Mouse (Mus musculus) retina, embryonic 14.5 days (tissue): ENCODE results near the gene Ell.

ENCODE experiments used
- DNase-seq: peaks from one replicate; pipeline ENCODE4 v3.0.0-alpha.2; 2015; ENCODE audit warnings: low spot score

The Ell gene

DNA sequence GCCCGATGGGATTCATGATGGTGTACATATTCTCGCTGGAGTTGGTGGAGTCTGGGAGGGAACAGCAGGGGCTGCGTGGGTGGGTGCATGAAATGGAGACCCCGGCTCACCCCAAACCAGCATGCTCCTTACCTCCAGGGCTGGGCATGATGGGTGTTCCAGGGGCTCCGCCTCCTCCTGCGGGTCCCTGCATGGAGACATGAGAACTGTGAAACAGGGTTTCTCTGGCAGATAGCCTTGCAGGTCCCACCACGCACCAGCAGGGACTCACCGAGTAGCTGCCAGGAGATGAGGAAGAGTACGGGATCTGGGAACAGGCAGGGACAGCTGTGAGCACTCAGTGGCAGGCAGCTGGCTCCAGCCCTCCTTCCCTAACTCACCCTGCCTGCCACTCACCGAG, 59.5 kb downstream of the Ell start:
- peak; percentile 66 for DNase-seq

DNA sequence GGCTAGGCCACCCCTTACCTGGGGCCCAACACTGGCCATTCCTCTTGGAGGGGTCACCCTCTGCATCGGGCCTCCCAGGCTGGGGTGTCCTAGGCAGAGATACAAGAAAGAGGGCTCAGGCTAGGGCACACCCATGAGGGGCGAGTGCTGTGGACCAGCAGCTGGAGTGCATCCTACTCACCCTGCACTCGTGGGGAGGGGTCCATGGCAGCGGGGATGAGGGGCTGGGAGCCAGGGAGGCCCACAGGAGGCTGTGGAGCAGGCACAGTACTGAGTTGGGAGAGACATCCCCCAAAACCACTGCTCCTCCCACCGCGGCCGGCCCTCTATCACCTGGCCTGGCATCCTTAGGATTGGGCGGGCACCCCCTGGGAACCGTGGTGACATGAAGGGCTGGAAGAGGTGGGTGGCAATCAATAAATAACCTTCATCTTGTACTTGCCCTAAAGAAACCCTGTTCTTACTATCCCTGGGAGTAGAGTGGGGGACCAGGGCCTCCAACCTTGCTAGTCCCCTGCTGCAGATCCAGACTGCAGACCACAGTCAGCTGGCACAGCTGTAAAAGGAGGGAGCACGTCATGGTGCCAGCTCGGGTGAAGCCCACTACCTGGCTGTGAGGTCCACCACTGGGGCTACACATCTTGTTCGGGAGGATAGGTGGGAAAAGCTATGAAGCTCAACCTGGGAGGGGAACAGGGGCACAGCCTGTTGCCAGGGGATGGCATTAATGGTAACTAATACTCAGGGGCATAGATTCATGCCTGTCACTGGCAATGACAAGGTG, 60.4 kb downstream of the Ell start:
- no peak for DNase-seq

DNA sequence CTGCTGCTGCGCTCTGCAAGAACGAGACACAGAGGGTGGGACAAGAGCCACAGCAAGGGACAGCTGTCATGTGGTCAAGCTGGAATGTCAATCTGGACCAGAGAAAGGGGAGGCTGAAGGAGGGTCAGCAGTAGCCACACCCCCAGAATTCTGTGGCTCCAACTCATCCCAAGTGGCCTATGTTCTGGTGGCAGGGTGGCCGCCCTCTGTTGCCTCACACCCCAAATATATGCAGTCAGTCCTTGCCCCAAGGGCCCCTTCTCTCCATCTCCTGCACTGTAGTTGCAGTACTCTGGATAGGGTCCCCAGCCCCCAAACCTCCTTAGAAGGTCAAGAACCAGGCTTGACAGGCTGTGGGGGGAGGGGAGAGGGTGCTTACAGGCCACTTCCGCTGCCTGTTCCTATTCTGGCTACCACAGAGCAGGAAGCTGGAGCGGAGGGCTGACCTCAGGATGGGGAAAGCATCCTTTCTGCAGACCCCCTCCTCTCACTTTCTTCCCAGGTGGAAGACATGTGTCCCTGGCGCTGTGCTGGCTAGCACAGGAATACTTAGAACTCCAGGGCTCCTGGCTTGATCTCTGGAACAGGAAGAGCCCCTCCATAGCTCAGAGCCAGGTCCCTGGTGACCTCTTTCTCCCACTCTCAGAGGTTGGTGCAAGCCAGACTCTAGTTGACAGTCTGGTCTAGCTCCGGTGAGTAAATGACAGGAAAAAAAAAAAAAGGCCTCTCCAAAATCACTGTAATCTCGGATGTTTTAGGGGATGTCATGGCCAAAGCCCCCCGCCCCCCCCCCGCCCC, 61.4 kb downstream of the Ell start:
- DNase-seq: peak; percentile 63

DNA sequence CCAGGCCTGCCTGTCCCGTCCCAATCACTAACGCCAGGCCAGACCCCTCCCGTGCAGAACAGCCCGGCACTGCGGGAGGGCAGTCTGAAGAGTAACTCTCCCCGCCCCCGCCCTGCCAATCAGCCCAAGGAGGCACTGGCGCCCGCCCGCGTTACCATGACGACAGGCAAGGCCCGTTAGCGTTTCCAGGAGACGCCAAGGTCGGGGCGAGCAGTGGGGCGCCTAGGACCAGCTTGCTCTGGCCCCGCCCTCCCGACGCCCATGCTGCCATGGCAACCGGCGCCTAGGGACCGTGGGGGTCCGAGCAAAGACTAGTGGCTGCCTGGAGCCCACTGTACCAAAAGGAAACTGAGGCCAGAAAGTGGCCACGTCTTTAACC, 62.0 kb downstream of the Ell start:
- peak; percentile 97 for DNase-seq

DNA sequence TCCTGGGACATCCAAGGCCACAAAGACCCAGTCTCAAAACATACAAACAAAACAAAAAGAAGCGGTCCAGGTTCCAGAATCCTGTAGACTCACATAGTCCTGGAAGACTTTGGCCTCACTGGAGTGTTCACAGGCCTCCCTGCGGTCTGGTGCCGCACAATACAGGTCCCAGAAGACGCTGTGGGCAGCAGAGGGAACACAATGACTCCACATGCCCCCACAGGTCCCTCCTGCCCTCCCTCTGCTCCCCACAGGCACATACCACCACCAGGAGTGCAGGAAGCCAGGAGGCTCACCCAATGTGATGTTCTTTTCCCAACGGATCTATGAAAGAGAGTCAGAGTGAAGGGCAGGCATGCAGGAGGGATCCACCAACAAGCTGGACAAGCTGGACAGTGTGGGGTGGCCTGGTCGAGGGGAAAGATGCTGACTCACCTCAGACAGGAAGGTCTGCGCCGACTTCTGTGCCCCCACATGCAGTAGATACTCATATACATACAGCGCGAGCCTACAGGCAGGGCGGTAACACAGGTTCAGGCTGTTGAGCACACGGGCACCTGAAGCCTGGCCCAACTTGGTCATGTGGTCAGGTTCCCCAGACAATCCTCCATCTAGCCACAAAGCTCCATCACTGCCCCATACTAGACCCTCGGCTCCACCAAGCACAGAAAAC, 63.0 kb downstream of the Ell start:
- DNase-seq: no peak

DNA sequence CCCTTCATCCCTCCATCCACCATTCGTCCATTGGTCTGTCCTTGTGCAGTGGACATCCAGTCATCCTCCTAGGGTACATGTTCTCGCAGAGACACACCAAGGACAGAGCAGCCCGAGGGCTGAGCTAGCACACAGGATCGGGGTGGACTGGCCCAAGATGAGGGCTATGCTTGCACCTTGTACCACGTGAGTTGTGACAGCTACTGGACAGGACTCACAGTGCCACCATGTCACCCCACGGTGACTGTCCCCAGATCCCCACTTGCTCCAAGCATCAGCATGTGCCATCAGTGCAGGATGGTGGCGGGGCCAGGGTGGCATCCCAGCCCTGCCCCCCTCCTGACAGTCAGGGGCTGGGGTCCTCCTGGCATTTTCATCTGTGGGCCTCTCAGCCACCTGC, 65.3 kb downstream of the Ell start:
- no peak for DNase-seq

DNA sequence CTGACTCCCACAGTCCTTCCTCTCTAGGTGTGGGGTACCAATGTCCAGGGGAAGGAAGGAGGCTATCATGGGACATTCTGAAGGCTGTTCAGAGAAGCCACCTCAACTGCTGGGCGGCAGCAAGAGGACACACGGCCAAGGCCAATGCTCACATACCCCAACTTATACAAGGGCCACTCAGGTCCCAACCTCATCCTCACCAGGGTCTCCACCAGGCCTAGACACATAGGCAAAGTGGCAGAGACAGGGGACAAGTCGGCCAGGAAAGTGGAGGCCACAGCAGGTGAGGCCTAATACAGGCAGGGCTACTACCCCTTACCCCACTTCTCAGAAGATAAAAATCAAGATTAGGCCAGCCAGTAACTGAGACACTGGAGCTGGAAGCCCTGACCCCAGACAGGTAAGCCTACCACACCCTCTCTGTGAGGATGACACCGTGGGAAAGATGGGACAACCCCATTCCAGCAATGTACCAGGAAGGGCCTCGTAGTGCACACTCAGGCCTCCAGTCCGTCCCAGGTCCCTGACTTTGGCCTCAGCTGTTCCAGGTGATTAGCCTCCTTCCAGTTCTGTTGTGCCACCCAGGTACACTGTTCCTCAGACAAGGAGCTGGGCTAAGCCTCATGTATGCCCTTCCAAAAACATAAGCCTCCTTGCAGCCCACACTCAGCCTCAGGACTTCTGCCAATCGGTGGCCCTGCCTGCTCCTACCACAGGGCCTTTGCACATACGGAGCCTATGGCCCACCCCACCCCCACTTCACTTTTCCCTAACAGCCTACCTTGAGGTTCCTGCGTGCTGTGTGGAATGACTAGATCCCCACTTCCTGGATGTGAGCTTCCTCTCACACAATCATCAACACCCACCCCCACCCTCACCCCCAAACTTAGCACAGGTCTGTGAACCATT, 66.9 kb downstream of the Ell start:
- DNase-seq: no peak

DNA sequence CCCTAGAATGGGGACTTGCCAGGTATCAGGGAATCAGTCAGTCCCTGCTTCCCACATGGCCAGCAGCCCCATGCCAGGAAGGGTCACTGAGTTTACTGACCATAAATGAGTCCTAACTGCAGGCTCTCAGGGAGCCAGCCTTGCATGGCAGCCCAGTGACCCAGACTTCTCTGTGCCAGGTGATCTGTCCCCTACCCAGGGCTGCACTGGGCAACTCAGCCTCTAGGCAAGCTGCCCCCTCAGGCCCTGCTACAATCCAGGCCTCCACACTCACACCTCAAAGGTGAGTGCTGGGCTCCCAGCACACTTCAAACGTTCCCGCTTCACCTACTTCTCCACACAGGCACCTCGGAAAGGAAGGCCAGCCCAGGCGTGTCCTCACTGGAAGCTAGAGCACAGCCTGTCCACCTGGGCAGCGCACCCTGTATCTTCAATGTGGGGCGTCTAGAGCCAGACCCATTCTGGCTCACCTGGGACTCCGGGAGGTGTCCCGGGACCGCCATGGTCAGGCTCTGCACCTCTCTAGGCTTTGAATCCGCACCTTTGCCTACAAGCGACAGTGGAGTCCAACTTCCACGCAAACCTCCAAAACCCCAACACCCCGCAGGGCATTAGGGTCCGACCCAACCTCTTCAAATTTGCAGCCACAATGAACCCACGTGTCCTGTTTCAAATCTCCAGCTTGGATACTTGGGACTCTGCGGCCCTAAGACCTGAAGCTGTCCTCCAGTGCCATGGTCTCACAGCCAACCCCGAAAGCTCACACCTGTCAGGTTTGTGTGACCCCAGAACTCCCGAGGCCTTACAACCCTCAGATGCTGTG, 67.7 kb downstream of the Ell start:
- no peak for DNase-seq

DNA sequence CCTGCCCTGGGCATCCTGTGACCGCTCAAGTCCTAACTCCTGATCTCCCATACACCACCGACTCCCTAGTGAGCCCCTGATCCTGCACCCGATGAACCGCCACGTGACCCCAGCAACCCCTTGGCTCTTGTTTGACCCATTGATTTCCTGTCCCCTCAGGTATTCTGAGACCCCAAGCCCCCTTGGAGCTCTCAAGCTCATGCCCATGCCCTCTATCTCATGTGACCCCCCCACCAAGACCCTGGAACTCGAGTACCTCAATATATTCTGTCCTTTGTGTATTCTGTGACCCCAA, 68.3 kb downstream of the Ell start:
- DNase-seq: no peak

DNA sequence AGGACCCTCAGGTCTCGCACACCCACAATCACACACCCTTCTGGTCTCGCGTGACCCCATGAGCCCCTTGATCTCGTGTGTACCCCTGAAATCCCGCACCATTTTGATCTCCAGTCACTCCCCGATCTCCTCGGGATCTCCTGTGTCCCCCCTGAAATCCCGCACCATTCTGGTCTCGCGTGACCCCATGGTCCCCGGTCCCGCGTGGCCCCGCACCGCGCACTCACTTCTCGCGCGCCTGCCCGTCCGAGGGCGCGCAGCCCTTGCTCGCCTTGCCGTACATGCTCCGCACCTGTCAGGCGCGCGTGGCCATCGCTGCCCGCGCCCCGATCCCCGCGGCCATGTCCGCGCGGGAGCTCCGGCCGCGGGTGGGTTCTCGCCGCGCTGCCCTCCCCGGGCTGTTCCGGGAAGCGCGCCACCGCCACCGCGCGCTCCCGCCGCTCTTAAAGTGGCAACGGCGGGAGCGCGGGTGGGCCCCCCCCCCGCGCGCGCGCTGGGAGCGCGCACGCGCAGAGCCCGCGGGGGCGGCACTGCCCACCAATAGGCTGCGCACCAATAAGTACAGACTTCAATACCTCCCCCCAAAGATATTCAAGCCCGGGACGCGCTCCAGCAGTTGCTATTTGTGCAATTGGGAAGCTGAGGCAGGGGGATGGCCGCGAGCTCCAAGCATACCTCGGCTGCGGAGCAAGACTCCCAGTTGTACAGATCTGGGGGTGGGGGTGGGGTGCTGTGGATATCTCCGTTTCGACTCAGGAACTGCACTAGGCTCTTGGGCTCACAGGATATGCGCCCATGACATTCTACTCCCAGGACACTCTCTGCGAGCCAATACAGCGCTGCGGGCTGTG, 68.9 kb downstream of the Ell start:
- DNase-seq: peak; percentile 57

DNA sequence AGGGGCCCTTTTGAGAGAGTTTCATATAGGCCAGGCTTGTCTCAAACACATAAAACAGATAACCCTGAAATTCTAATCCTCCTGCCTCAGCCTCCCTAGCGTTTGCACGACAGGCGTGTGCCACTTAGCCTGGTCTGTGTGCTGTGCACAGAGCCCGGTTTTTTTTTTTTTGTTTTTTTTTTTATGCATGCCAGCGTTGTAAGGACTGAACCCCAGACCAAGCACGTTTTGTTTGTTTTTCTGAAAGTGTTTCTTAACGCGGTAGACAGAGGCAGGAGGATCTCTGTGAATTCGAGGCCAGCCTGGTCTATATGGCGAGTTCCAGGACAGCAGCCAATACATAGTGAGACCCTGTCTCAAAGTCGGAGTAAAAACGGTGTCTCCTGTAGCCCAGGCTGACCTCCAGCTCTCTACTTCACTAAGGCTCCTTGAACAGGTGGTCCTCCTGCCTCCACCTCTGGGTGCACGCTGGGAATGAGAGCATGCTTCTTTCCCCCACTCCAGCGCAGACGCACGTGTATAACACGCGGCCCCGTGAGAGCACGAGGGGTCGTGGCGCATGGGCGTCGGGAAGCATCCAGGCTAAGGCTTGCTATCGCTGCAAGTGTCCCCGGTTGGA, 69.6 kb downstream of the Ell start, which contains the start of gene Ssbp4:
TSS of gene Ssbp4 (minus strand) at position 124 of the 619 bp plus-strand sequence.
- no peak for DNase-seq

DNA sequence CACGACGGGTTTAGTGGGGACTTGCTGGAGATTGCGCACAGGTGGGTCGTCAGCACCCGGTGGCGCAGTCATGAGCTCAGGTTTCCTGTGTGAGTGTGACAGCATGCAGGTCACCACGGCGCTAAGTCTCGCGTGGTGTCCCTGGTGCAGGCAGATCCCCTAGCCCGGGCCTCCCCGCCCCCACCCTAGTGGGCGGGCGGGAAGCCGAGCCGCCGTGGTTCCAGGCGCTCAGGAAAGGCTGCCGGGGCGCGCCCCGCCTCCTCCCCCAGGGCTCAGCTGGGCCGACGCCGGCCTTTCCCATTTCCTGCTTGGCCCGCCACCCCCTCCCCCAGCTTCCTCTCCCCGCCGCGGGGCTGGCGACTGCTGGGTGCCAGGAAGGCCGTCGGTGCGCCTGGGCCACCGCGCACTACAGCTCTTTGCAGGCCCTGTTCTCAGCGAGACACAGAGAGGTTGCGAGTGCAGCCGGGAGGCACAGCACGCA, 70.2 kb downstream of the Ell start:
- DNase-seq: peak; percentile 90

DNA sequence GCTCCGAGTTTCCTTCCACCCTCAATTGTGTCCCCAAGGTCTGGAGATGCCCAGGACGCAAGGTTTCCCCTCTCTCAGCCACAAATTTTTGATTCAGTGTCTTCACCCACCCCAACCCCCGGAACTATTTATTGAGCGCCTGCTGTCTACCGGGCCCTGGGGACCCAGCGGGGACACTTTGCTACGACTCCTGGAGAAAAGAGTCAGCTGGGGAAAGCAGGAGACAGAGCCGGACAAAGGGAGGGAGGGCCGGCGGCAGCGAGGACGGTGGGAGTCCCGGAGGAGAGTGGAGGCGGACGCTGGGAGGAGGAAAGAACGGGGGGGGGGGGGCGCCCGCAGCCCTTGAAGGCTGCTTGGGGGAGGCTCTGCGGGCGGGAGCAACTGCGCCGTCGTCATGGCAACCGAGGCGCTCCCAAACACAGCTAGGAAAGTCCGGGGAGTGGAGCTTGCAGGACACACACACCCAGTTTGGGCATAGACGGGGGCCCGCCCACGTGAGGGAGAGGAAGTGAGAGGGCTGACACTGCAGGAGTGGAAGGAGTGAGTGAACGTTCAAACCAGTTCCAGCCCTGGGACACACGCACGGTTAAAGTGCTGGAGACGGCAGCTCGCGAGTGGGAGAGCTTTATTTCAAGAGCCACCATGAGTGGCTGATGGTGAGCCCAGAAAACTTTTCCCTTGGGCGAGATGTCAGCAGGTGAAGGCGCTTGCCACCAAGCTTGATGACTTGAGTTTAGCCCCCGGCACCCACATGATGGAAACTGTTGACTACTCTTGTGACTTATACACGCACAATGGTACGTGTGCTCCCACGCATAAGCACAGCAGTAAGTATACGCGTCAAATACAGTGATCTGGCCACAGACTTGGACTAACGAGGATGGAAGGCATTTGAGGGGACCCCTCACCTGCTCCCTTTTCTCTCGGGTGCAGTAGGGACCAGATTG, 70.9 kb downstream of the Ell start:
- DNase-seq: peak; percentile 86

DNA sequence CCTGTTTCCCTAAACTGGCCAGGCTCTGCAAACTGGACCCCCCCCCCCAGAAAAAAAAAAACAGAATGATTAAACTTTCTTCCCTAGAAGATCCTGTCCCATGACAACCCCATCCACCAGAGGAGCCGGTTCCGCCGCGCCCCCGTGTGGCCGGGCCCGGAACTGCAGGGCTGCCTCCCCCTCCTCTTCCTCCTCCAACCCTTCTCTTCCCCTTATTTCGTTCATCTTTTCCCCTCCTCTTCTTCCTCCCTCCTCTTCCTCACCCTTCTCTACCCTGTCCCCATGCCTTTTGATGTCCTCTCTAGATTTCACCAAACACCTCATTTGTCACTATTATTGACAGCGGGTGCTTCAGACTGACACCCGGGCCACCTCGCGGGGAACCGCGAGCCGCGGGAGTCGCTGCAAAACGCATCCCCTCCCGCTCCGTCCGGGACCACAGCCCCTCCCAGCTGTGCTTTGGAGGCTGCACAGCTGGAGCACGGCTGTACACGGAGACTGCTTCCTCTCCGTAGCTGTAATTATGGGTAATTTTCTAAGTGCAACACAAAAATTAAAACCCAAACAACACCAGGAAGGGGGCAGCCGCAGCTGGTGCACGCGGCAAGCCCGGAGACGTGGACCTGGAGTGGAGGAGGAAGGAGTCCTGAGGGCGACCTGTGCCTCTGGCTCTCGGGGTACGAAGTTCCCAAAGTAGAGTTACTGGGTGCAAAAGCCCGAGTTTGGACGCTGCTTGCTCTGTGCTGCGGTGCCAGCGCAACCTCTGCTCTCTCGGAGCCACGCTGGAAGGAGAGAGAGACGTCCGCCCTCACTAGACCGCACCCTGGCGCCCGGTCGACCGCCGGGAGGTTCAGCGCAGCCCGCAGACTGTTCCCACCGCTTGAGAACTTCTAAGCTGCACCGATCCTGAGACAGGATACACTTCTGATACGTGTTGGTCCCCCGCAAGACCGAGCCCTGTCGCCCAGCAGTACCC, 71.8 kb downstream of the Ell start:
- DNase-seq: peak; percentile 88

DNA sequence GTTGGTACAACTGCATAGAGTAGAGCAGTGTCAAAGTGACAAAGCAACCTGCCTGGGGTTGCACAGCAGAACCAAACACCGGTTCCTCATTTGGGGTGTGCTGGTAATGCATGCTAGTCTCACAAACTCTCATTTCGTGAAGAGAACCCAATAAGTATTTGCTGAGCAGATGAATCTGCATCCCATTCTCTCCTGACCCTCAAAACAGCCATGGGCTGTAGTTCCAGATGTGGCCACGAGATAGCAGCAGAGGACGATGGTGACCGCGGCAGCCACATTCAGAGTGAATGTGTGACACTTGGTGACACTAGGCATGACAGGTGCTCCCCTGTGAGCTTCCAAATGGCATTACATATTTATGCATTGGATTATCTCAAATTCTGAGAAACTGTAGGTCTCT, 72.6 kb downstream of the Ell start:
- peak; percentile 93 for DNase-seq

DNA sequence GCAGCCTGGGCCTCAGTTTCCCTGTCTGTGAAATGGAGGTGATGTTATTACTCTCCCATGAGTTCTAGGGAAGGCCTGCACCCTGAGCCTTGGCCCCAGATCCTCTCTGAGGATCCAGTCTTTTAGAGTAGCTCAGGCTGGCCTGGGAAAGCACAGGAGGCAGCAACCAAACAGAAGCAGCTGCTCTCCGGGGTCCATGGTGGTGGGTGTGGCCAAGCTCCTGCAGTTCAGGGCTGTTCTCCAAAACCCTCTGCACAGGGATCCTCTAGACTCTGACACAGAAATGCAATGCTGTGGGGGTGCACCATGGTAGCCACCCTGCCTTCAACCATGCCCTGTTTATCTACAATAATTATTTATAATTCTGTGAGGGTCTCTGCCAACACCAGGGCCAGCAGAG, 74.5 kb downstream of the Ell start:
- DNase-seq: no peak

DNA sequence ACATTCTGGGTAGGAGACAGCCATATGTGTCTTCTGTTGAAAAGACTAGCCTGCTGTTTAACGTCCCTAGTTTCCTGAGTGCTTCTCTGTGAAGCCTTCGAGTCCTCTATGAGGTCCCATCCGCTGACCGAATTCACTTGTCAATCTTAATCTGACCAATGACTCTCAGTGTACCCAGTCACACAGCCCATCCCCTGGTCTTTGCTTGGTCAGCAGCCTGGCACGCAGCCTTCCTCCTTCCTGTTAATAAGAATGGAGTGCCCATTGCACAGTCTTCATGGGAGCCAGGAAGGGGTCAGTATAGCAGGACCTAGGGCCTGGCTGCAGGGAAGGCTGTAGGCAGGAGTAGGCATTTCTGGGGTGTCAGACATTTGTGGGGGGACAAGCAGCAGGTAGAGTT, 75.2 kb downstream of the Ell start:
- DNase-seq: no peak
